Mouse (Mus musculus): ENCODE data around the gene Pdzrn4. TPM values are rescaled to one million over a fixed set of nuclear protein-coding genes. Genes with fewer than 3 reads are reported as not detected.
"Not testable (repeated sequence)": the region's sequence is repeated elsewhere in the genome, so short reads cannot be mapped to it uniquely, and the experiment has no call there.

Gene Pdzrn4
- polyA plus RNA-seq (2014; fragmentation: Nextera tagmentation; extraction: Ambion mirVana), result 1.8 TPM in 2 replicates

DNA sequence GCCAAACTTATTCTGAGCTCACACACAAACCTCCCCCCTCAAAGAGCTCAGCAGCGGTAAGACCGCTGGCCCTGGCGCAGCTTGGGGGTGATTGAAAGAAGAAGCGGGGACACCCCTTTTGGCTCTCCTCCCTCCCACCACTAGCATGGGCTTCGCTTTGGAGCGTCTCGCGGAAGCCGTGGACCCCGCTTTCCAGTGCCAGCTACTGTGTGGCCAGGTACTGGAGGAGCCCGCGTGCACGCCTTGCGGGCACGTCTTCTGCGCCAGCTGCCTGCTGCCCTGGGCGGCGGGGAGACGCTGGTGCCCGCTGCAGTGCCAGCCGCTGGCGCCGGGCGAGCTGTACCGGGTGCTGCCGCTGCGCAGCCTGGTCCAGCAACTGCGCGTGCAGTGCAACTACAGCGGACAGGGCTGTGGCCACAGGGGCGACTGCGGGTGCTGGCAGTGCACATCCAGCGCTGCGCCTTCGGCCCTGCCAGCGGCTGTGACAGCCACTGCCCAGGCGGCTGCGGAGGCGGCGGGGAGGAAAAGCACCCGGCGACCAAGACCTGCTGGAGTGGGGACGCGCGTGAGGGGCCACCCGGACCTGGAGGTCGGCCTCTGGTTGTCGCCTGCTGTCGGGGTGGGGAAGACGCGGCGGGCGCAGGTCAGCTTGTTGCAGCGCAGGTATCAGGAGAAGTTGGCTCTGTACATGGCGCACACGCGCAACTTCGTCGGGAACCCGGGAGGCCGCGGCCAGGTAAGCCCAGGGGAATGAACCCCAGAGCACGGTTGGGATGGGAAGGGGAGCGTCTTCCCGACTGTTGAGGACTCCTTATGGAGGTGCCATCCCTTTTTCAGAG, at the start of gene Pdzrn4:
Gene Pdzrn4, plus strand, starts transcription at position 112 of the 839 bp plus-strand sequence.
- ATAC-seq (ENCODE audit: insufficient read depth), result peak; percentile 81
- no peak within 1 kb of the TSS for H3K27ac ChIP-seq (ENCODE audit: low read depth)
- peak within 1 kb of the TSS; percentile 36; the same call in 1 of the 2 replicates for H3K9ac ChIP-seq
- under 1% methylated on average over 65 of the region's 65 CpGs for WGBS
- TF ChIP-seq CTCF (IDR thresholded peaks at IDR 0.05; ENCODE audit: low read depth), result no peak
- H3K4me3 ChIP-seq (ENCODE audit: low read depth, low read length), result peak within 1 kb of the TSS; percentile 46
- H3K4me2 ChIP-seq, result peak within 1 kb of the TSS; percentile 89
- H3K36me3 ChIP-seq (ENCODE audit: insufficient read depth), result no peaks in the 10 kb centered on the region
- H3K27me3 ChIP-seq (ENCODE audit: insufficient read depth, low read length), result peaks cover 27% of the 10 kb centered on the region
- H3K9me3 ChIP-seq (ENCODE audit: low read depth, low read length), result no peaks in the 10 kb centered on the region
- DNase-seq, result peak; percentile 60
- H3K4me1 ChIP-seq (ENCODE audit: insufficient read depth), result no peaks in the 10 kb centered on the region

DNA sequence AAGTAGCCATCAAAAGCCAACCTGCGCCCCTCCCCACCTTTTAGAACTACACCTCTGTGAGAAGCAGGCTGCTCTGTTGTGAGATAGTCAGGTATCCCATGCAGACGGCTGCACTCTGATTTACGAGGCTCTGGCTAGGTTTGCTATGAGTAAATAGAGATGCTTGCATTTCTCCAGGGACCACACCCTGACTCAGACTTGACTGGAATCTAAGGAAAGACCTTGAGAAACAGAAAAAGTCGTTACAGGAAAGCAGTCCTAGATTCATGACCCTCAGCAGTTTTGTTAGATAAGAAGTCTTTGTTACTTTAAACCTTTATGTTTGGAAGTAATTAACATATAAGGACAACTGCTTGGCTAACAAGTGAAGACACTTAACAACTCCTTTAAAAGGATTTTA, 49.3 kb upstream of the Pdzrn4 start:
- Histone ChIP-seq H3K4me2 (no peak overlapping the region), H3K27ac (ENCODE audit: low read depth) (no peak overlapping the region), H3K4me1 (ENCODE audit: insufficient read depth) (no peaks in the 10 kb centered on the region; the same call in 1 of the 2 replicates), H3K36me3 (ENCODE audit: insufficient read depth) (no peaks in the 10 kb centered on the region), H3K9me3 (ENCODE audit: low read depth, low read length) (no peaks in the 10 kb centered on the region), H3K27me3 (ENCODE audit: insufficient read depth, low read length) (no peaks in the 10 kb centered on the region), H3K9ac (no peak overlapping the region), H3K4me3 (ENCODE audit: low read depth, low read length) (no peak overlapping the region)
- WGBS, result 42% methylated on average over 4 of the region's 4 CpGs
- DNase-seq, result no peak
- ATAC-seq (ENCODE audit: insufficient read depth), result no peak
- no peak for TF ChIP-seq CTCF (IDR thresholded peaks at IDR 0.05; ENCODE audit: low read depth)

DNA sequence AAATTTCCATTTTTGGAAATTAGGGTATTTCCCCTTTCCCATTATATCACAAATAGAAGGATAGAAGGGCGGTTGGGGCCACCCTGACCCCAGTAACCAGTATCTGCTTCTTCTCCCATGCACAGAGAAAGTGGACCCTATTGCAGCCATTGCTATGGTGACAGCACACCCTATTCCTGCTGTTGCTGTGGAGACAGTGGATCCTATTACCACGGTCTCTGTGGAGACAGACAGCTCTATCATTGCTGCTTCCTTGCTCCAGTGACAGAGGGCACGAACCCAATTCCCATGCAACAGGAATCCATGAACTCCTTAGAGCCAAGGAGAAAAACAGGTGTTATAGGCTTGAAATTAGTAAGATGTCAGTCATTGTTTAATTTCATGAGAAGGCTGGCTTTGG, 48.8 kb upstream of the Pdzrn4 start:
- ATAC-seq (ENCODE audit: insufficient read depth), result no peak
- H3K36me3 ChIP-seq (ENCODE audit: insufficient read depth), result no peaks in the 10 kb centered on the region
- H3K4me3 ChIP-seq (ENCODE audit: low read depth, low read length), result no peak overlapping the region
- no peak overlapping the region for H3K27ac ChIP-seq (ENCODE audit: low read depth)
- WGBS, result 28% methylated on average over 3 of the region's 3 CpGs
- no peak overlapping the region for H3K4me2 ChIP-seq
- H3K9me3 ChIP-seq (ENCODE audit: low read depth, low read length), result no peaks in the 10 kb centered on the region
- no peak overlapping the region for H3K9ac ChIP-seq
- no peaks in the 10 kb centered on the region; the same call in 1 of the 2 replicates for H3K4me1 ChIP-seq (ENCODE audit: insufficient read depth)
- TF ChIP-seq CTCF (IDR thresholded peaks at IDR 0.05; ENCODE audit: low read depth), result no peak
- H3K27me3 ChIP-seq (ENCODE audit: insufficient read depth, low read length), result no peaks in the 10 kb centered on the region
- no peak for DNase-seq

DNA sequence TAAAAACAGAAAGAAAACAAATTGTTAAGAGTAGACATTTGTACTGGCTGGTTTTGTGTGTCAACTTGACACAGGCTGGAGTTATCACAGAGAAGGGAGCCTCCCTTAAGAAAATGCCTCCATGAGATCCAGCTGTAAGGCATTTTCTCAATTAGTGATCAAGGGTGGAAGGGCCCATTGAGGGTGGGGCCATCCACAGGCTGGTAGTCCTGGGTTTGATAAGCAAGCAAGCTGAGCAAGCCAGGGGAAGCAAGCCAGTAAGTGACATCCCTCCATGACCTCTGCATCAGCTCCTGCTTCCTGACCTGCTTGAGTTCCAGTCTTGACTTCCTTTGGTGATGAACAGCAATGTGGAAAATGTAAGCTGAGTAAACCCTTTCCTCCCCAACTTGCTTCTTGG, 48.2 kb upstream of the Pdzrn4 start:
- H3K4me3 ChIP-seq (ENCODE audit: low read depth, low read length); H3K9ac ChIP-seq; H3K4me2 ChIP-seq; H3K9me3 ChIP-seq (ENCODE audit: low read depth, low read length); H3K27me3 ChIP-seq (ENCODE audit: insufficient read depth, low read length); DNase-seq; H3K27ac ChIP-seq (ENCODE audit: low read depth); H3K36me3 ChIP-seq (ENCODE audit: insufficient read depth); ATAC-seq (ENCODE audit: insufficient read depth); H3K4me1 ChIP-seq (ENCODE audit: insufficient read depth): not testable (repeated sequence)

DNA sequence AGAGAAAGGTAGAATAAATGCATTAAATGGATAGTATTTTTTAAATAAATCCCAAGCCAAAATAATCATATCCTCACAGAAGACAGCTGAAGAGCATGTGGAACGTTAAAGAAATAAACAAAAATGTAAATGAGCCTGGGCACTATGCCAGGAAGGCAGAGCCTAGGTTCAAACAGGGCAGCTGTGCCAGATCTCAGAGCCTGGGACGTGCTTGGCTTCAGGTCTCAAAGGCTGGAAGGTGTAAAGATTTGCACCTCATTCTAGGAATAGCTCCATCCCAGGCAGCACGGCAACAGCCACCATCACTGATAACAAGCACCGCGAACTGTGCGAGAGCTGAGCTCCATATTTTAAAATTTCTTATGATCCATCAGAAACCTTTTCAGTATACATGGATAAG, 32.5 kb upstream of the Pdzrn4 start:
- Histone ChIP-seq H3K4me2 (no peak overlapping the region), H3K9me3 (ENCODE audit: low read depth, low read length) (no peaks in the 10 kb centered on the region), H3K4me1 (ENCODE audit: insufficient read depth) (peaks cover 4% of the 10 kb centered on the region), H3K27me3 (ENCODE audit: insufficient read depth, low read length) (no peaks in the 10 kb centered on the region), H3K27ac (ENCODE audit: low read depth) (no peak overlapping the region), H3K36me3 (ENCODE audit: insufficient read depth) (no peaks in the 10 kb centered on the region), H3K4me3 (ENCODE audit: low read depth, low read length) (no peak overlapping the region), H3K9ac (no peak overlapping the region)
- ATAC-seq (ENCODE audit: insufficient read depth) (peak; percentile 82), DNase-seq (peak; percentile 85)
- 27% methylated on average over 6 of the region's 6 CpGs for WGBS
- no peak for TF ChIP-seq CTCF (IDR thresholded peaks at IDR 0.05; ENCODE audit: low read depth)

DNA sequence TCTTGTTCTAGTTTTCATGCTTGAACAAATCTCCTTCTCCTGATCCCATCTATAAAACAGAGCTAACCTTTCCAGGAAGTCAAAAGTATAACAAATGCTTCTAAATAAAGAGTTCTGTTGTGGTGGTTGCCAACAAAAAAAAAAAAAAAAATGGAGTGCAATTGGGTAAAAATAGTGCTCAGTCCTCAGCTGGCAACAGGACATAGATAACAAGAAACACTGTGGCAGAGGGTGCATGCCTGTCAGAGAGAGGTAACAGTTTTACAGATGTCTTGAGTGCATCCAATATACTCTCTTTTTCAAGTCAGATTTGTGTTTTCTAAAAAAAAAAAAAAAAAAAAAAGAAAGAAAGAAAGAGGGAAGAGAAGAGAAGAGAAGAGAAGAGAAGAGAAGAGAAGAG, 32.1 kb upstream of the Pdzrn4 start:
- Histone ChIP-seq H3K36me3 (ENCODE audit: insufficient read depth) (no peaks in the 10 kb centered on the region), H3K9me3 (ENCODE audit: low read depth, low read length) (no peaks in the 10 kb centered on the region), H3K4me3 (ENCODE audit: low read depth, low read length) (no peak overlapping the region), H3K4me1 (ENCODE audit: insufficient read depth) (peaks cover 4% of the 10 kb centered on the region), H3K9ac (no peak overlapping the region), H3K27ac (ENCODE audit: low read depth) (no peak overlapping the region), H3K4me2 (no peak overlapping the region), H3K27me3 (ENCODE audit: insufficient read depth, low read length) (no peaks in the 10 kb centered on the region)
- DNase-seq (no peak), ATAC-seq (ENCODE audit: insufficient read depth) (no peak)
- no peak for TF ChIP-seq CTCF (IDR thresholded peaks at IDR 0.05; ENCODE audit: low read depth)

DNA sequence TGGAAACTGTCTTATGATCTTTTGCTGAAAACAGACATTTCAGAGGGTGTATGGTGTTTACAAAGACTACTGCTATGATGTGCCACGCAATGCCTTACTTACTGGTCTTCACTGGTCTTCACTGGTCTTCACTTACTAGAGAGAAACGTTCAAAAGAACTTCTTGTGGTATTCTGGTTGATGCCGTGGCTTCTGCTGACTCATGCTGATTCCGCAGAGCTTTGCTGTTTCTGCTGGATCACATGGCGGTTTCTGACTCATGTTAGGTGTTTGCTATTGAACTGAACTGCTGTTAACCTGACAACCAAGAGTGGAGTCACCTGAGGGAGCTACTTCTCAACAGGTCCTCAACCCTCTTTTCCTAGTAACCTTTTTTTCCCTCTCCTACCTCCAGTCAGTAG, 1.9 kb upstream of the Pdzrn4 start:
- ATAC-seq (ENCODE audit: insufficient read depth), result no peak
- Histone ChIP-seq H3K27me3 (ENCODE audit: insufficient read depth, low read length) (peaks cover 27% of the 10 kb centered on the region), H3K36me3 (ENCODE audit: insufficient read depth) (no peaks in the 10 kb centered on the region), H3K4me3 (ENCODE audit: low read depth, low read length) (no peak overlapping the region), H3K9me3 (ENCODE audit: low read depth, low read length) (no peaks in the 10 kb centered on the region), H3K27ac (ENCODE audit: low read depth) (no peak overlapping the region), H3K9ac (no peak overlapping the region), H3K4me1 (ENCODE audit: insufficient read depth) (no peaks in the 10 kb centered on the region), H3K4me2 (no peak overlapping the region)
- 78% methylated on average over 5 of the region's 5 CpGs for WGBS
- no peak for TF ChIP-seq CTCF (IDR thresholded peaks at IDR 0.05; ENCODE audit: low read depth)
- no peak for DNase-seq
